Mouse (Mus musculus) myocyte (in vitro differentiated cells): ENCODE measurements around the gene Plxnc1. TPM values are rescaled to one million over a fixed set of nuclear protein-coding genes. Genes with fewer than 3 reads are reported as not detected.

Experiments
- H3K27me3 ChIP-seq: one replicate; pipeline ENCODE4 v1.6.1; 2011; ENCODE audit not compliant: control insufficient read depth, insufficient read depth, insufficient read length
- H3K36me3 ChIP-seq: one replicate; pipeline ENCODE4 v1.6.1; 2011; ENCODE audit not compliant: control insufficient read depth, insufficient read depth
- H3K4me2 ChIP-seq: one replicate; pipeline ENCODE4 v1.6.1; 2011; ENCODE audit warnings: low read depth, control low read depth
- H3K4me3 ChIP-seq: one replicate; pipeline ENCODE4 v1.5.1; 2011; ENCODE audit warnings: mild to moderate bottlenecking, control low read depth, moderate library complexity
- H3K79me2 ChIP-seq: one replicate; pipeline ENCODE4 v1.6.1; 2011; ENCODE audit not compliant: control insufficient read depth, insufficient read depth
- H3ac ChIP-seq: one replicate; pipeline ENCODE4 v1.6.1; 2011; ENCODE audit not compliant: control insufficient read depth, insufficient read length
- CEBPB ChIP-seq: IDR thresholded peaks from 2 replicates; pipeline ENCODE4 v1.6.1; 2011; ENCODE audit warnings: mild to moderate bottlenecking, moderate library complexity; ENCODE audit not compliant: poor library complexity, insufficient read depth, severe bottlenecking
- E2F4 ChIP-seq: IDR thresholded peaks from one replicate; pipeline ENCODE4 v1.6.1; 2011; ENCODE audit warnings: mild to moderate bottlenecking, control low read depth, moderate library complexity; ENCODE audit not compliant: insufficient read depth
- MAX ChIP-seq: IDR thresholded peaks from one replicate; pipeline ENCODE4 v1.6.1; 2011; ENCODE audit warnings: low read depth, mild to moderate bottlenecking, control low read depth
- MYOD1 ChIP-seq, 3 experiments: IDR thresholded peaks; one replicate each; pipeline ENCODE4 v1.6.1; 2011; ENCODE audit warnings: control low read depth in 2 of 3, low read depth in 2 of 3, mild to moderate bottlenecking in 2 of 3, moderate library complexity in 1 of 3; ENCODE audit not compliant: insufficient read length in 2 of 3, control insufficient read depth in 1 of 3
- MYOG ChIP-seq, 3 experiments: IDR thresholded peaks; one replicate each; pipeline ENCODE4 v1.6.1; 2011; ENCODE audit warnings: control low read depth in 2 of 3, low read depth in 2 of 3, mild to moderate bottlenecking in 2 of 3; ENCODE audit not compliant: insufficient read length in 2 of 3, control insufficient read depth in 1 of 3, insufficient read depth in 1 of 3
- POLR2A ChIP-seq: IDR thresholded peaks from one replicate; pipeline ENCODE4 v1.6.1; 2011; ENCODE audit warnings: low read depth, mild to moderate bottlenecking, control low read depth, moderate library complexity; ENCODE audit not compliant: insufficient read length
- POLR2AphosphoS2 ChIP-seq: IDR thresholded peaks from one replicate; pipeline ENCODE4 v1.6.1; 2011; ENCODE audit warnings: low read depth, control low read depth; ENCODE audit not compliant: insufficient read length
- REST ChIP-seq: IDR thresholded peaks from one replicate; pipeline ENCODE4 v1.6.1; 2011; ENCODE audit warnings: mild to moderate bottlenecking, control low read depth, moderate library complexity; ENCODE audit not compliant: insufficient read depth, insufficient read length
- SRF ChIP-seq: IDR thresholded peaks from one replicate; pipeline ENCODE4 v1.6.1; 2011; ENCODE audit warnings: low read depth; ENCODE audit not compliant: control insufficient read depth, insufficient read length
- TCF12 ChIP-seq: IDR thresholded peaks from one replicate; pipeline ENCODE4 v1.6.1; 2011; ENCODE audit warnings: mild to moderate bottlenecking, control low read depth; ENCODE audit not compliant: poor library complexity, insufficient read depth, severe bottlenecking
- TCF3 ChIP-seq: IDR thresholded peaks from one replicate; pipeline ENCODE4 v1.6.1; 2011; ENCODE audit warnings: low read depth, control low read depth; ENCODE audit not compliant: insufficient read length
- USF1 ChIP-seq: IDR thresholded peaks from one replicate; pipeline ENCODE4 v1.6.1; 2011; ENCODE audit warnings: low read depth, mild to moderate bottlenecking, control low read depth, moderate library complexity
- polyA plus RNA-seq: library from polyadenylated mRNA; unstranded; fragments of >200 nt; fragmentation: generic; extraction: Trizol; gene quantifications from one replicate; pipeline ENCODE4 v1.2.1, GENCODE M21; 2012; ENCODE audit warnings: missing spikeins

Plxnc1 gene
- polyA plus RNA-seq, 1 experiment: not detected

DNA sequence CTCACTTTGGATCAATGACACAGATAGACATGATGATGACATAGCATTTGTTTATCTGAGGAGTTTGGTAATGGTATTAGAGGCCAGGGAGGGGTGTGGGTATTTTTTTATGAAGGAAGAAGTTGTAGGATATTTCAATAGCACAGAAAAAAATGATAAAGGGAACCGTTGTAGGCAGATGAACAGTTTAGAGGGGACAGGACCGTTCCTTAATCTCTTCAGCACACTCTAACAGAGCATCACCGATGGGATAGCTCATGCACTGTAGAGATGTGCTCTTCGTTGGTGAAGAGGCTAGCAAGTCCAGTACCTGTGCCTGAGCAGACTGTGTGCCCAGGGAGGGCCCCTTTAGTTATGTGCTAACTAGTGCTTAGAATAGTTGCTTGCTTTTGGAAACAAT is 165.3 kb downstream of the Plxnc1 start:
- Histone ChIP-seq H3K4me2 (no peak overlapping the region), H3ac (no peak overlapping the region), H3K36me3 (no peaks in the 10 kb centered on the region), H3K4me3 (no peak overlapping the region), H3K27me3 (no peaks in the 10 kb centered on the region), H3K79me2 (no peaks in the 10 kb centered on the region)
- TF ChIP-seq USF1 (no peak), SRF (no peak), TCF12 (no peak), MAX (no peak), CEBPB (no peak), POLR2A (no peak), MYOD1 (IDR thresholded peaks at IDR 0.05; ENCODE audit: control insufficient read depth in 1 of 3, insufficient read length in 2 of 3, low read depth in 2 of 3) (no peak), REST (no peak), MYOG (IDR thresholded peaks at IDR 0.05; ENCODE audit: control insufficient read depth in 1 of 3, insufficient read depth in 1 of 3, insufficient read length in 2 of 3, low read depth in 2 of 3) (no peak), E2F4 (no peak), TCF3 (no peak)

DNA sequence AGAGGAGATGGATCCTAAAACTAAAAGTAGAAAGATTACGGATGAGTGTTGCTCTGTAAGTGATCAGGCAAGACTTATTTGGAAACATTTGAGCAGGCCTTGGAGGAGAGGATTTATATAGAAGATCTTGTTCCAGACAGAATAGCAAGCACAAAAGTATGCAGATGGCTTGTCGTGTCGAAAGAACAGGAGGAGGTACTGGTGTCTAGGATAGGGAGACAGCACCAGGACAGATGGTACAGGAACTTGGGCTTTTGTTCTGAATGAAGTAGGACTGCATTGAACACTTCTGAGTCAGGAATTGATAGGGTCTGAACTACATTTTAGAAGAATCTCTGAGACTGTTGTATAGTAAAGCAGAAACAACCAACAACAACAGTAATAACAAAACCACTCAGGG is 167.1 kb downstream of the Plxnc1 start:
- Histone ChIP-seq H3K27me3 (no peaks in the 10 kb centered on the region), H3K36me3 (no peaks in the 10 kb centered on the region), H3ac (no peak overlapping the region), H3K79me2 (no peaks in the 10 kb centered on the region), H3K4me2 (no peak overlapping the region), H3K4me3 (no peak overlapping the region)
- no peak for TF ChIP-seq MAX
- no peak for TF ChIP-seq POLR2A
- no peak for TF ChIP-seq CEBPB
- TF ChIP-seq TCF12: no peak
- no peak for TF ChIP-seq SRF
- TF ChIP-seq REST: no peak
- no peak for TF ChIP-seq MYOD1 (IDR thresholded peaks at IDR 0.05; ENCODE audit: control insufficient read depth in 1 of 3, insufficient read length in 2 of 3, low read depth in 2 of 3)
- TF ChIP-seq MYOG (IDR thresholded peaks at IDR 0.05; ENCODE audit: control insufficient read depth in 1 of 3, insufficient read depth in 1 of 3, insufficient read length in 2 of 3, low read depth in 2 of 3): no peak
- no peak for TF ChIP-seq TCF3
- TF ChIP-seq USF1: no peak
- no peak for TF ChIP-seq E2F4
- no peak for TF ChIP-seq POLR2AphosphoS2

DNA sequence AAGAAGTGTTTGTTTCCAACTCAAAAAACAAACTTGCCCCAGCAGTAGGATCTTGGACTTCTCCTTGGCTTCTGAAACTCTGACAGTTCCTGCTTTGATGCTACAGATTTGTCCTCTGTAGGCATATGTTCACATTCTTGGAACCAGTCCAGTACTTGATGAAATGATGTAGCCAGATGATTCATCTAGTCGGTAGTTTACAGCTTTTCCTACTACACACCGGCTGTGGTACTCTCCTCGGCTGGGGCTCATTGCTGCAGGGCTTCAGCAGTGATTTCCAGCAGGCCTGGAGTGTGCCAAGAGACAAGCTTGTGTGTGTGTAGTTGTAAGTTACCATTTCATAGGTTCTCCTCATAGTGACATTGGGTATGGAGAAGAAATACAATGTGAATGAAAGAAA is 173.1 kb downstream of the Plxnc1 start:
- H3ac ChIP-seq: no peak overlapping the region
- no peak overlapping the region for H3K4me2 ChIP-seq
- H3K79me2 ChIP-seq: no peaks in the 10 kb centered on the region
- no peak overlapping the region for H3K4me3 ChIP-seq
- no peaks in the 10 kb centered on the region for H3K27me3 ChIP-seq
- TF ChIP-seq E2F4 (no peak), POLR2A (no peak), REST (no peak), MYOG (IDR thresholded peaks at IDR 0.05; ENCODE audit: control insufficient read depth in 1 of 3, insufficient read depth in 1 of 3, insufficient read length in 2 of 3, low read depth in 2 of 3) (no peak), MAX (no peak), CEBPB (no peak), SRF (no peak), POLR2AphosphoS2 (no peak), TCF3 (no peak), TCF12 (no peak), USF1 (no peak), MYOD1 (IDR thresholded peaks at IDR 0.05; ENCODE audit: control insufficient read depth in 1 of 3, insufficient read length in 2 of 3, low read depth in 2 of 3) (no peak)
- peaks cover 4% of the 10 kb centered on the region for H3K36me3 ChIP-seq

DNA sequence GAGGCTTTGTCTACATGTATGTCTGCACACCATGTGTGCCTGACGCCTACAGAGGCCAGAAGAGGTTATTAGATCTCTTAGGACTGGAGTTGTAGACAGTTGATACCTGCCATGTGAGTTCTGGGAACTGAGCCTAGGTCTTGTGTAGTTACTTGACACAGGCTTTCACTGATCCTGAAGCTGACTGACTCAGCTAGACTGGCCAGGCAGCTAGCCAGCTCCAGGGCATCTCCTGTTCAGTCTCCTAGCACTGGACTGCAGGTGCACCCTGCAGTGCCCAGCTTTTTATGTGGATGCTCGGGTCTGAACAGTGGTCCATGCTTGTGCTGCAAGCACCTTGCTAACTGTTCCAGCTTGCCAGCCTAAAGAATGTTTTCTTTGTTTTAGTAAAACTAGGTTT is 197.6 kb downstream of the Plxnc1 start:
- Histone ChIP-seq H3K27me3 (no peaks in the 10 kb centered on the region), H3K4me3 (no peak overlapping the region), H3K79me2 (no peaks in the 10 kb centered on the region), H3K36me3 (peaks cover 4% of the 10 kb centered on the region), H3K4me2 (no peak overlapping the region), H3ac (no peak overlapping the region)
- TF ChIP-seq CEBPB: no peak
- no peak for TF ChIP-seq TCF3
- TF ChIP-seq POLR2A: no peak
- no peak for TF ChIP-seq POLR2AphosphoS2
- no peak for TF ChIP-seq MAX
- no peak for TF ChIP-seq E2F4
- TF ChIP-seq USF1: no peak
- no peak for TF ChIP-seq SRF
- TF ChIP-seq REST: no peak
- no peak for TF ChIP-seq MYOG (IDR thresholded peaks at IDR 0.05; ENCODE audit: control insufficient read depth in 1 of 3, insufficient read depth in 1 of 3, insufficient read length in 2 of 3, low read depth in 2 of 3)
- TF ChIP-seq MYOD1 (IDR thresholded peaks at IDR 0.05; ENCODE audit: control insufficient read depth in 1 of 3, insufficient read length in 2 of 3, low read depth in 2 of 3): no peak
- no peak for TF ChIP-seq TCF12

DNA sequence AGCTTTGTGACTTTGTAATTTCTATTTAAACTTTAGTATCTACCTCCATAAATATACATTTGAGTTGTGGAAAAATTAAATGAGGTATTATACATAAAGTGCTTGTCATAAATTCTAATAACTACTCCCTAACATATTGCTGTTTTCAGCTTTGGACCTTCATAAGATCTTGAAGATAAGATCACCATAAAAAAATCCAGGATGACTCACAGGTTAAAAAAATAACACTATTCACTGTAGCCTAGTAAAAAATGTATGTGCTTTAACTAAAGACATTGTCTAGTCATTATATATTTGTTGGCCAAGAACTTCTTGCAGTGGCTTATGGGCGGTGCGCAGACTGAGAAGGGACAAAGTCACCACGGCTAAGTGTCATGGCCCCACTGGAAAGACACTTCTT is 203.2 kb downstream of the Plxnc1 start:
- no peaks in the 10 kb centered on the region for H3K79me2 ChIP-seq
- TF ChIP-seq REST (no peak), MYOG (IDR thresholded peaks at IDR 0.05; ENCODE audit: control insufficient read depth in 1 of 3, insufficient read depth in 1 of 3, insufficient read length in 2 of 3, low read depth in 2 of 3) (no peak), E2F4 (no peak), USF1 (no peak), MAX (no peak), POLR2AphosphoS2 (no peak), MYOD1 (IDR thresholded peaks at IDR 0.05; ENCODE audit: control insufficient read depth in 1 of 3, insufficient read length in 2 of 3, low read depth in 2 of 3) (no peak), CEBPB (no peak), POLR2A (no peak), TCF12 (no peak), SRF (no peak), TCF3 (no peak)
- H3K36me3 ChIP-seq: no peaks in the 10 kb centered on the region
- H3K27me3 ChIP-seq: no peaks in the 10 kb centered on the region
- H3ac ChIP-seq: no peak overlapping the region
- no peak overlapping the region for H3K4me2 ChIP-seq
- H3K4me3 ChIP-seq: no peak overlapping the region
